18 mouse cellular contexts compared by ENCODE assay signal in the genomic region with DNA sequence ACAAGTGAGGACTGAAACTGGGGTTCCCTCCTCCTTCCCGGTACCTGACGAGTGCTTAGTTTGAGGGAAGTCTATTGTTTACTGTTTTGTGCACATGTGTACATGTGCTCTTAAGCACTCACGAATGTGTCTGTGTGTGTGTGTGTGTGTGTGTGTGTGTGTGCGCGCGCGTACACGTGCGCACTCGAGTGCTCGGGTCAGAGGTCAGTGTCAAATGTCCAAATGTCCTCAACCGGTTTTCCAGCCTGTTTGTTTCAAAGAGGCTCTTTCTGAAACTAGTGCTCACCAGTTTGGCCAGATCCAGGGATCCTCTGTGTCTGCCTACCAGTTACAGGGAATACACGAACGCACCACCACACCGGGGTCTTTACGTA. TPM values are rescaled to one million over a fixed set of nuclear protein-coding genes. Genes with fewer than 3 reads are reported as not detected.
DNase-seq lines count a peak whose midpoint lies in the region; ATAC-seq and TF ChIP-seq lines count a peak whose summit lies in the region.
"Had no signal": no experiment of that assay in that cellular context is flagged by ENCODE, and none has a peak within 500 bp of the region (broad histone marks: within the 10 kb centered on the region; RNA-seq: fewer than 3 reads in every experiment).

No protein-coding gene starts in this region.

- no peaks in the 10 kb centered on the region for H3K27me3 ChIP-seq in forebrain, embryonic 10.5 days (ENCODE audit: poor library complexity, severe bottlenecking)
- H3K27me3 ChIP-seq in forebrain, embryonic 15.5 days: no peaks in the 10 kb centered on the region
- H3K27me3 ChIP-seq in heart, embryonic 16.5 days (ENCODE audit: control insufficient read depth, insufficient read depth, low read length): no peaks in the 10 kb centered on the region
- no peaks in the 10 kb centered on the region for H3K27me3 ChIP-seq in limb, embryonic 10.5 days (ENCODE audit: low read depth, poor library complexity, severe bottlenecking)
- no peaks in the 10 kb centered on the region for H3K27me3 ChIP-seq in midbrain, embryonic 11.5 days (ENCODE audit: control insufficient read depth, insufficient read depth, low read length)
- H3K27me3 ChIP-seq: limb, embryonic 13.5 days; lung, embryonic 15.5 days had no signal

- no peak overlapping the region for H3K9ac ChIP-seq in forebrain, embryonic 15.5 days (replicated peaks)
- H3K9ac ChIP-seq in heart, embryonic 16.5 days (ENCODE audit: low read length): 0 out of 2 replicates have a peak overlapping the region, but pooled peaks have one; percentile 42
- no peak overlapping the region for H3K9ac ChIP-seq in midbrain, embryonic 11.5 days (ENCODE audit: low read length)
- H3K9ac ChIP-seq: limb, embryonic 13.5 days; lung, embryonic 15.5 days had no signal

- H3K4me2 ChIP-seq in forebrain, embryonic 15.5 days (replicated peaks): no peak overlapping the region
- H3K4me2 ChIP-seq in heart, embryonic 16.5 days (ENCODE audit: low read depth, low read length): peak overlapping the region; percentile 38
- H3K4me2 ChIP-seq in midbrain, embryonic 11.5 days: no peak overlapping the region
- H3K4me2 ChIP-seq: limb, embryonic 13.5 days; lung, embryonic 15.5 days had no signal

- no peak for ATAC-seq in forebrain, embryonic 15.5 days (replicated peaks)
- no peak for ATAC-seq in heart, embryonic 16.5 days (replicated peaks; ENCODE audit: extremely low read depth, insufficient read depth, low FRiP score)
- no peak for ATAC-seq in midbrain, embryonic 11.5 days (ENCODE audit: low FRiP score)
- ATAC-seq: CD4-positive, CD25-positive, alpha-beta regulatory T cell, adult 4 months; forebrain, embryonic 14.5 days; hindbrain, postnatal 0 days; midbrain, embryonic 16.5 days had no signal

- DNase-seq in forebrain, embryonic 10.5 days (ENCODE audit: extremely low spot score, low spot score): no peak
- no peak for DNase-seq in heart, postnatal 25 days (ENCODE audit: low spot score)
- no peak for DNase-seq in layer of hippocampus, adult 2 months (ENCODE audit: low spot score in 2 of 2)
- no peak for DNase-seq in layer of hippocampus, adult 8-10 months (ENCODE audit: low spot score in 2 of 2)
- DNase-seq in limb, embryonic 10.5 days (ENCODE audit: low spot score): no peak
- no peak for DNase-seq in midbrain, embryonic 11.5 days (ENCODE audit: low spot score, missing footprints)
- DNase-seq: cerebellum, adult 9-10 months; kidney, adult 11 months; thymus, postnatal 4 days had no signal

- H3K36me3 ChIP-seq in forebrain, embryonic 10.5 days (replicated peaks): no peaks in the 10 kb centered on the region
- H3K36me3 ChIP-seq in forebrain, embryonic 15.5 days: no peaks in the 10 kb centered on the region
- H3K36me3 ChIP-seq in heart, embryonic 16.5 days (ENCODE audit: control insufficient read depth, insufficient read depth): no peaks in the 10 kb centered on the region
- H3K36me3 ChIP-seq in limb, embryonic 10.5 days: 0 out of 2 replicates have a peak, but pooled peaks cover 2% of the 10 kb centered on the region
- H3K36me3 ChIP-seq in midbrain, embryonic 11.5 days (ENCODE audit: control insufficient read depth, insufficient read depth, low read length): no peaks in the 10 kb centered on the region
- H3K36me3 ChIP-seq: G1E; lung, embryonic 15.5 days had no signal

- 0 out of 2 replicates have a peak overlapping the region, but pooled peaks have one; percentile 27 for H3K27ac ChIP-seq in forebrain, embryonic 10.5 days
- no peak overlapping the region for H3K27ac ChIP-seq in forebrain, embryonic 15.5 days (replicated peaks)
- peak overlapping the region; percentile 49 for H3K27ac ChIP-seq in heart, embryonic 16.5 days (ENCODE audit: low read length)
- H3K27ac ChIP-seq in layer of hippocampus, adult 2 months: peak overlapping the region; percentile 80
- H3K27ac ChIP-seq in limb, embryonic 10.5 days: peak overlapping the region; percentile 15
- H3K27ac ChIP-seq in midbrain, embryonic 11.5 days (ENCODE audit: low read depth, low read length): no peak overlapping the region
- H3K27ac ChIP-seq: hindbrain, postnatal 0 days; limb, embryonic 13.5 days; lung, embryonic 15.5 days had no signal

- 92% methylated on average over 16 of the region's 16 CpGs for WGBS in forebrain, embryonic 10.5 days
- 91% methylated on average over 16 of the region's 16 CpGs for WGBS in forebrain, embryonic 15.5 days
- WGBS in heart, embryonic 16.5 days: 85% methylated on average over 16 of the region's 16 CpGs
- whole genome bisulfite sequencing in limb, embryonic 10.5 days: 90% methylated on average over 16 of the region's 16 CpGs
- WGBS in midbrain, embryonic 11.5 days: 93% methylated on average over 16 of the region's 16 CpGs

- intact Hi-C loops in heart, postnatal 25 days (cut with DNase I): no loop called here

- no peak for TF ChIP-seq CTCF in layer of hippocampus, adult 2 months (conservative IDR thresholded peaks at IDR 0.05)

- H3K4me1 ChIP-seq in forebrain, embryonic 10.5 days: peaks cover 23% of the 10 kb centered on the region
- H3K4me1 ChIP-seq in forebrain, embryonic 15.5 days: peaks cover 4% of the 10 kb centered on the region
- H3K4me1 ChIP-seq in heart, embryonic 16.5 days (ENCODE audit: control insufficient read depth, insufficient read depth, low read length): peaks cover 42% of the 10 kb centered on the region
- H3K4me1 ChIP-seq in limb, embryonic 10.5 days: peaks cover 38% of the 10 kb centered on the region
- no peaks in the 10 kb centered on the region for H3K4me1 ChIP-seq in midbrain, embryonic 11.5 days (ENCODE audit: control insufficient read depth, insufficient read depth, low read length)

- no peaks in the 10 kb centered on the region for H3K9me3 ChIP-seq in forebrain, embryonic 10.5 days
- no peaks in the 10 kb centered on the region for H3K9me3 ChIP-seq in forebrain, embryonic 15.5 days
- H3K9me3 ChIP-seq in heart, embryonic 16.5 days (replicated peaks; ENCODE audit: control insufficient read depth, low read length): no peaks in the 10 kb centered on the region
- no peaks in the 10 kb centered on the region for H3K9me3 ChIP-seq in limb, embryonic 10.5 days (replicated peaks)
- H3K9me3 ChIP-seq in midbrain, embryonic 11.5 days (ENCODE audit: control insufficient read depth, low read length): no peaks in the 10 kb centered on the region
- H3K9me3 ChIP-seq: limb, embryonic 13.5 days; lung, embryonic 15.5 days had no signal

- no peak overlapping the region for H3K4me3 ChIP-seq in forebrain, embryonic 10.5 days
- H3K4me3 ChIP-seq in forebrain, embryonic 15.5 days: no peak overlapping the region
- no peak overlapping the region for H3K4me3 ChIP-seq in heart, embryonic 16.5 days (ENCODE audit: low read length)
- H3K4me3 ChIP-seq in layer of hippocampus, adult 2 months: peak overlapping the region; percentile 8
- no peak overlapping the region for H3K4me3 ChIP-seq in limb, embryonic 10.5 days
- H3K4me3 ChIP-seq in midbrain, embryonic 11.5 days (ENCODE audit: low read depth, low read length): no peak overlapping the region
- H3K4me3 ChIP-seq: limb, embryonic 13.5 days; lung, embryonic 15.5 days had no signal

RNA-seq across cellular contexts. Expression of gene Vill, which starts 47.9 kb away (rescaled TPM):
- 13.6 and 15.2 TPM in 2 replicates for polyA plus RNA-seq in forebrain, embryonic 10.5 days (2016; fragmentation: Nextera tagmentation; extraction: Ambion mirVana)
- polyA plus RNA-seq in forebrain, embryonic 15.5 days (2015; fragmentation: Nextera tagmentation; extraction: Ambion mirVana): 2.1 and 2.7 TPM in 2 replicates
- polyA plus RNA-seq in heart, embryonic 16.5 days (2015; fragmentation: Nextera tagmentation; extraction: Ambion mirVana): 9.0 and 11.4 TPM in 2 replicates
- total RNA-seq in heart, postnatal 25 days (2021): 1 to 10 TPM in 1 of 2 experiments, under 1 TPM in 1; 0.52 to 1.2 TPM
- under 1 TPM; 0.54 to 0.71 TPM for total RNA-seq in layer of hippocampus, adult 2 months (2021)
- 1 to 10 TPM in 3 of 4 experiments, under 1 TPM in 1; 0.99 to 4.4 (median 3.1) TPM for total RNA-seq in layer of hippocampus, adult 8-10 months (2022)
- 19.5 and 26.3 TPM in 2 replicates for polyA plus RNA-seq in limb, embryonic 10.5 days (2016; fragmentation: Nextera tagmentation; extraction: Ambion mirVana)
- 7.8 and 8.3 TPM in 2 replicates for polyA plus RNA-seq in midbrain, embryonic 11.5 days (2014; fragmentation: Nextera tagmentation; extraction: Ambion mirVana)
- total RNA-seq: G1E had no signal
- polyA plus RNA-seq: G1E had no signal

Comparison
In these comparisons a context has a peak if more than half of its experiments do, and no peak if none do; other contexts are left out.
1. H3K27ac ChIP-seq: peak in forebrain, embryonic 10.5 days (single experiment), heart, embryonic 16.5 days (single experiment), layer of hippocampus, adult 2 months (single experiment) and limb, embryonic 10.5 days (single experiment); none in forebrain, embryonic 15.5 days (single experiment) and midbrain, embryonic 11.5 days (single experiment).